Mouse (Mus musculus) lung, postnatal 0 days (tissue): ENCODE results near the gene Ttc25.

Experiments used
- CTCF ChIP-seq: IDR thresholded peaks from 2 replicates; pipeline ENCODE4 v1.5.1; 2016; ENCODE audit warnings: antibody characterized with exemption, mild to moderate bottlenecking
- EP300 ChIP-seq: IDR thresholded peaks from 2 replicates; pipeline ENCODE4 v1.6.1; 2016; ENCODE audit warnings: antibody characterized with exemption, mild to moderate bottlenecking, control low read depth

GRCm38 (mm10) chr11:100592346-100593046 is 47.1 kb downstream of the Ttc25 start:
- no peak for TF ChIP-seq EP300
- no peak for TF ChIP-seq CTCF
